ENCODE assay signal across 12 mouse cellular contexts in genomic region chr2:158273646-158274045, GRCm38 (mm10). TPM values are rescaled to one million over a fixed set of nuclear protein-coding genes. Genes with fewer than 3 reads are reported as not detected.
DNase-seq lines count a peak whose midpoint lies in the region; ATAC-seq and TF ChIP-seq lines count a peak whose summit lies in the region.
"Had no signal": no experiment of that assay in that cellular context is flagged by ENCODE, and none has a peak within 500 bp of the region (broad histone marks: within the 10 kb centered on the region; RNA-seq: fewer than 3 reads in every experiment).

No protein-coding gene starts in this region.

- peak; percentile 55 for DNase-seq in forebrain, embryonic 11.5 days (ENCODE audit: low spot score)
- DNase-seq in yolk sac, embryonic 10.5 days (ENCODE audit: low spot score): no peak
- DNase-seq in heart, adult 2 months: no peak
- no peak for DNase-seq in right cerebral cortex, adult 18-20 months
- DNase-seq: cerebellum, adult 2 months had no signal

- WGBS in forebrain, embryonic 11.5 days: 26% methylated on average over 2 of the region's 2 CpGs
- 9% methylated on average over 2 of the region's 2 CpGs for WGBS in forebrain, embryonic 13.5 days
- WGBS in kidney, embryonic 15.5 days: 6% methylated on average over 2 of the region's 2 CpGs
- 28% methylated on average over 2 of the region's 2 CpGs for WGBS in neural tube, embryonic 14.5 days
- WGBS in heart, adult 2 months: 25% methylated on average over 2 of the region's 2 CpGs

- no peak for ATAC-seq in forebrain, embryonic 11.5 days (replicated peaks; ENCODE audit: low FRiP score)
- no peak for ATAC-seq in forebrain, embryonic 13.5 days
- ATAC-seq in common myeloid progenitor, adult 5-6 weeks (replicated peaks; ENCODE audit: low read depth, poor library complexity, severe bottlenecking): peak; percentile 42; the same call in 1 of the 2 replicates
- ATAC-seq in kidney, embryonic 15.5 days (replicated peaks; ENCODE audit: low FRiP score): peak; percentile 72; the same call in 1 of the 2 replicates
- no peak for ATAC-seq in neural tube, embryonic 14.5 days (ENCODE audit: low read depth)

- no peaks in the 10 kb centered on the region for H3K27me3 ChIP-seq in forebrain, embryonic 11.5 days (ENCODE audit: control insufficient read depth, insufficient read depth, low read length)
- H3K27me3 ChIP-seq in forebrain, embryonic 13.5 days: no peaks in the 10 kb centered on the region
- H3K27me3 ChIP-seq in kidney, embryonic 15.5 days: no peaks in the 10 kb centered on the region
- H3K27me3 ChIP-seq in neural tube, embryonic 14.5 days (ENCODE audit: control insufficient read depth, insufficient read depth, low read length): no peaks in the 10 kb centered on the region
- H3K27me3 ChIP-seq in heart, adult 2 months (ENCODE audit: control insufficient read depth, insufficient read depth, low read length): no peaks in the 10 kb centered on the region
- H3K27me3 ChIP-seq: hindbrain, embryonic 15.5 days had no signal

- H3K4me1 ChIP-seq in forebrain, embryonic 11.5 days (replicated peaks; ENCODE audit: control insufficient read depth, insufficient read depth, low read length): no peaks in the 10 kb centered on the region
- 0 out of 2 replicates have a peak, but pooled peaks cover 5% of the 10 kb centered on the region for H3K4me1 ChIP-seq in forebrain, embryonic 13.5 days
- H3K4me1 ChIP-seq in kidney, embryonic 15.5 days: peaks cover 50% of the 10 kb centered on the region
- 0 out of 2 replicates have a peak, but pooled peaks cover 7% of the 10 kb centered on the region for H3K4me1 ChIP-seq in neural tube, embryonic 14.5 days (ENCODE audit: control insufficient read depth, insufficient read depth, low read length)
- no peaks in the 10 kb centered on the region for H3K4me1 ChIP-seq in heart, adult 2 months (ENCODE audit: control insufficient read depth, insufficient read depth, low read length)
- H3K4me1 ChIP-seq: hindbrain, embryonic 15.5 days had no signal

- no peak overlapping the region for H3K27ac ChIP-seq in forebrain, embryonic 11.5 days (ENCODE audit: low read depth, low read length)
- H3K27ac ChIP-seq in forebrain, embryonic 13.5 days: no peak overlapping the region; the same call in 1 of the 2 replicates
- peak overlapping the region; percentile 91 for H3K27ac ChIP-seq in kidney, embryonic 15.5 days
- H3K27ac ChIP-seq in neural tube, embryonic 14.5 days (ENCODE audit: low read depth, low read length): 0 out of 2 replicates have a peak overlapping the region, but pooled peaks have one; percentile 28
- no peak overlapping the region for H3K27ac ChIP-seq in heart, adult 2 months

- TF ChIP-seq POLR2A in heart, adult 2 months (IDR thresholded peaks at IDR 0.05; ENCODE audit: insufficient read depth, low read depth, low read length): no peak

- no peak overlapping the region for H3K9ac ChIP-seq in forebrain, embryonic 11.5 days (ENCODE audit: low read length)
- H3K9ac ChIP-seq in forebrain, embryonic 13.5 days: no peak overlapping the region
- no peak overlapping the region for H3K9ac ChIP-seq in kidney, embryonic 15.5 days
- H3K9ac ChIP-seq in neural tube, embryonic 14.5 days (replicated peaks; ENCODE audit: low read depth, low read length): no peak overlapping the region
- H3K9ac ChIP-seq in heart, adult 2 months (ENCODE audit: low read depth, low read length): no peak overlapping the region
- H3K9ac ChIP-seq: hindbrain, embryonic 15.5 days had no signal

- no peaks in the 10 kb centered on the region for H3K9me3 ChIP-seq in forebrain, embryonic 11.5 days (ENCODE audit: control insufficient read depth, low read length)
- no peaks in the 10 kb centered on the region for H3K9me3 ChIP-seq in forebrain, embryonic 13.5 days (replicated peaks)
- H3K9me3 ChIP-seq in kidney, embryonic 15.5 days (replicated peaks): no peaks in the 10 kb centered on the region
- H3K9me3 ChIP-seq in neural tube, embryonic 14.5 days (ENCODE audit: control insufficient read depth, low read length): no peaks in the 10 kb centered on the region
- H3K9me3 ChIP-seq: hindbrain, embryonic 15.5 days had no signal

- intact Hi-C loops in heart, adult 2 months (cut with DNase I): no loop called here

- H3K4me3 ChIP-seq in forebrain, embryonic 11.5 days (ENCODE audit: low read depth, low read length): no peak overlapping the region
- no peak overlapping the region for H3K4me3 ChIP-seq in forebrain, embryonic 13.5 days
- no peak overlapping the region for H3K4me3 ChIP-seq in kidney, embryonic 15.5 days (replicated peaks)
- no peak overlapping the region for H3K4me3 ChIP-seq in neural tube, embryonic 14.5 days (ENCODE audit: low read depth, low read length)
- H3K4me3 ChIP-seq in heart, adult 2 months: no peak overlapping the region
- H3K4me3 ChIP-seq: hindbrain, embryonic 15.5 days had no signal

- no peak for TF ChIP-seq CTCF in heart, adult 2 months (IDR thresholded peaks at IDR 0.05)

- no peaks in the 10 kb centered on the region for H3K36me3 ChIP-seq in forebrain, embryonic 11.5 days (ENCODE audit: control insufficient read depth, insufficient read depth, low read length)
- H3K36me3 ChIP-seq in forebrain, embryonic 13.5 days (ENCODE audit: poor library complexity, severe bottlenecking): no peaks in the 10 kb centered on the region
- H3K36me3 ChIP-seq in kidney, embryonic 15.5 days: no peaks in the 10 kb centered on the region
- no peaks in the 10 kb centered on the region for H3K36me3 ChIP-seq in neural tube, embryonic 14.5 days (ENCODE audit: control insufficient read depth, insufficient read depth, low read length)
- H3K36me3 ChIP-seq in heart, adult 2 months (ENCODE audit: control insufficient read depth, insufficient read depth, low read length): no peaks in the 10 kb centered on the region
- H3K36me3 ChIP-seq: hindbrain, embryonic 15.5 days had no signal

- H3K4me2 ChIP-seq in forebrain, embryonic 11.5 days (ENCODE audit: low read depth, low read length, severe bottlenecking): no peak overlapping the region
- H3K4me2 ChIP-seq in forebrain, embryonic 13.5 days: no peak overlapping the region
- no peak overlapping the region for H3K4me2 ChIP-seq in kidney, embryonic 15.5 days
- no peak overlapping the region for H3K4me2 ChIP-seq in neural tube, embryonic 14.5 days (ENCODE audit: low read depth, low read length)
- H3K4me2 ChIP-seq: hindbrain, embryonic 15.5 days had no signal

- H3K79me2 ChIP-seq in heart, adult 2 months (replicated peaks; ENCODE audit: control insufficient read depth, insufficient read depth, low read length): no peaks in the 10 kb centered on the region

- no peak for TF ChIP-seq EP300 in heart, adult 2 months (IDR thresholded peaks at IDR 0.05; ENCODE audit: insufficient read depth, low read depth, low read length)

RNA-seq across cellular contexts. Expression of gene Bpi, which starts 15.8 kb away (rescaled TPM):
- not detected in 2 replicates for polyA plus RNA-seq in forebrain, embryonic 11.5 days (2014; fragmentation: Nextera tagmentation; extraction: Ambion mirVana)
- polyA plus RNA-seq in forebrain, embryonic 13.5 days (2015; fragmentation: Nextera tagmentation; extraction: Ambion mirVana): not detected in 2 replicates
- total RNA-seq in common myeloid progenitor, adult 5-6 weeks (2017): not detected in 2 replicates
- 0.08 and 0.17 TPM in 2 replicates for polyA plus RNA-seq in kidney, embryonic 15.5 days (2015; fragmentation: Nextera tagmentation; extraction: Ambion mirVana)
- 0.11 TPM in 1 of 2 replicates, not detected in the other for polyA plus RNA-seq in neural tube, embryonic 14.5 days (2014; fragmentation: Nextera tagmentation; extraction: Ambion mirVana)
- under 1 TPM in 1 of 2 experiments, not detected in 1; 0.13 TPM for total RNA-seq in heart, adult 2 months (2021)
- not detected in 2 replicates for polyA plus RNA-seq in heart, adult 2 months (2012; rRNA removed)
- total RNA-seq: left cerebral cortex, postnatal 10 days had no signal
- polyA plus RNA-seq: C2C12; cerebellum, adult 2 months; hindbrain, embryonic 15.5 days had no signal

RNA-seq across cellular contexts. Expression of gene Lbp, which starts 32.6 kb away (rescaled TPM):
- 1.5 and 2.4 TPM in 2 replicates for polyA plus RNA-seq in forebrain, embryonic 11.5 days (2014; fragmentation: Nextera tagmentation; extraction: Ambion mirVana)
- polyA plus RNA-seq in forebrain, embryonic 13.5 days (2015; fragmentation: Nextera tagmentation; extraction: Ambion mirVana): 0.53 and 0.92 TPM in 2 replicates
- total RNA-seq in common myeloid progenitor, adult 5-6 weeks (2017): 34.2 and 47.6 TPM in 2 replicates
- polyA plus RNA-seq in kidney, embryonic 15.5 days (2015; fragmentation: Nextera tagmentation; extraction: Ambion mirVana): 24.7 and 27.2 TPM in 2 replicates
- 0.62 and 3.7 TPM in 2 replicates for polyA plus RNA-seq in neural tube, embryonic 14.5 days (2014; fragmentation: Nextera tagmentation; extraction: Ambion mirVana)
- 1 to 10 TPM; 5.0 to 6.4 TPM for total RNA-seq in heart, adult 2 months (2021)
- polyA plus RNA-seq in heart, adult 2 months (2012; rRNA removed): 22.4 and 27.1 TPM in 2 replicates
- polyA plus RNA-seq: C2C12 had no signal

RNA-seq across cellular contexts. Expression of gene D630003M21Rik, which starts 44.6 kb away (rescaled TPM):
- polyA plus RNA-seq in forebrain, embryonic 11.5 days (2014; fragmentation: Nextera tagmentation; extraction: Ambion mirVana): 2.7 and 2.9 TPM in 2 replicates
- polyA plus RNA-seq in forebrain, embryonic 13.5 days (2015; fragmentation: Nextera tagmentation; extraction: Ambion mirVana): 2.3 and 2.7 TPM in 2 replicates
- total RNA-seq in common myeloid progenitor, adult 5-6 weeks (2017): not detected in 2 replicates
- polyA plus RNA-seq in kidney, embryonic 15.5 days (2015; fragmentation: Nextera tagmentation; extraction: Ambion mirVana): 6.2 and 7.7 TPM in 2 replicates
- 0.94 and 1.8 TPM in 2 replicates for polyA plus RNA-seq in neural tube, embryonic 14.5 days (2014; fragmentation: Nextera tagmentation; extraction: Ambion mirVana)
- 1 to 10 TPM; 4.6 to 6.7 TPM for total RNA-seq in heart, adult 2 months (2021)
- 6.6 and 9.7 TPM in 2 replicates for polyA plus RNA-seq in heart, adult 2 months (2012; rRNA removed)

Comparison
In these comparisons a context has a peak if more than half of its experiments do, and no peak if none do; other contexts are left out.
1. ATAC-seq: peak in common myeloid progenitor, adult 5-6 weeks (single experiment) and kidney, embryonic 15.5 days (single experiment); none in forebrain, embryonic 11.5 days (single experiment), forebrain, embryonic 13.5 days (single experiment) and neural tube, embryonic 14.5 days (single experiment).
2. H3K27ac ChIP-seq: peak in kidney, embryonic 15.5 days (single experiment) and neural tube, embryonic 14.5 days (single experiment); none in forebrain, embryonic 11.5 days (single experiment), forebrain, embryonic 13.5 days (single experiment) and heart, adult 2 months (single experiment).